Mouse (Mus musculus): ENCODE data around the gene Samt4. TPM values are rescaled to one million over a fixed set of nuclear protein-coding genes. Genes with fewer than 3 reads are reported as not detected.
"Not testable (repeated sequence)": the region's sequence is repeated elsewhere in the genome, so short reads cannot be mapped to it uniquely, and the experiment has no call there.

Samt4 gene
- polyA plus RNA-seq (2014; fragmentation: Nextera tagmentation; extraction: Ambion mirVana): not detected in 2 replicates

- Histone ChIP-seq H3K9me3 (ENCODE audit: control insufficient read depth, low read length) (no peaks in the 10 kb centered on the region), H3K4me1 (ENCODE audit: control insufficient read depth, insufficient read depth, low read length) (no peaks in the 10 kb centered on the region), H3K9ac (ENCODE audit: low read depth, low read length) (no peak within 1 kb of the TSS), H3K4me3 (ENCODE audit: low read depth, low read length) (no peak within 1 kb of the TSS), H3K27me3 (replicated peaks; ENCODE audit: control insufficient read depth, insufficient read depth, low read length) (no peaks in the 10 kb centered on the region), H3K36me3 (ENCODE audit: control insufficient read depth, insufficient read depth, low read length) (no peaks in the 10 kb centered on the region), H3K4me2 (ENCODE audit: low read depth, low read length) (no peak within 1 kb of the TSS), H3K27ac (replicated peaks; ENCODE audit: low read depth, low read length) (no peak within 1 kb of the TSS)
- ATAC-seq (ENCODE audit: low read depth): no peak
- DNase-seq (ENCODE audit: low spot score): no peak
Measured at GRCm38 (mm10) chrX:154481702-154482101, at the start of gene Samt4. Samt4 (plus strand) TSS chrX:154482002.

GRCm38 (mm10) chrX:154443696-154444095, 38.1 kb upstream of the Samt4 start:
- H3K4me2 ChIP-seq (ENCODE audit: low read depth, low read length); H3K9me3 ChIP-seq (ENCODE audit: control insufficient read depth, low read length); H3K27ac ChIP-seq (replicated peaks; ENCODE audit: low read depth, low read length); DNase-seq (ENCODE audit: low spot score); H3K36me3 ChIP-seq (ENCODE audit: control insufficient read depth, insufficient read depth, low read length); H3K27me3 ChIP-seq (replicated peaks; ENCODE audit: control insufficient read depth, insufficient read depth, low read length); H3K4me3 ChIP-seq (ENCODE audit: low read depth, low read length); H3K4me1 ChIP-seq (ENCODE audit: control insufficient read depth, insufficient read depth, low read length); ATAC-seq (ENCODE audit: low read depth); H3K9ac ChIP-seq (ENCODE audit: low read depth, low read length): not testable (repeated sequence)

GRCm38 (mm10) chrX:154468386-154468785, 13.4 kb upstream of the Samt4 start:
- not testable (repeated sequence) for DNase-seq (ENCODE audit: low spot score); ATAC-seq (ENCODE audit: low read depth); H3K4me3 ChIP-seq (ENCODE audit: low read depth, low read length); H3K9me3 ChIP-seq (ENCODE audit: control insufficient read depth, low read length); H3K36me3 ChIP-seq (ENCODE audit: control insufficient read depth, insufficient read depth, low read length); H3K4me1 ChIP-seq (ENCODE audit: control insufficient read depth, insufficient read depth, low read length); H3K4me2 ChIP-seq (ENCODE audit: low read depth, low read length); H3K9ac ChIP-seq (ENCODE audit: low read depth, low read length); H3K27me3 ChIP-seq (replicated peaks; ENCODE audit: control insufficient read depth, insufficient read depth, low read length); H3K27ac ChIP-seq (replicated peaks; ENCODE audit: low read depth, low read length)
- 63% methylated on average over 3 of the region's 3 CpGs for WGBS

Other genes starting within 250 kb of the Samt4 start
- gene 4930524N10Rik, start 138.6 kb upstream of the Samt4 start, polyA plus RNA-seq (2014; fragmentation: Nextera tagmentation; extraction: Ambion mirVana): not detected in 2 replicates
- not detected in 2 replicates for gene Samt2, start 97.4 kb downstream of the Samt4 start, polyA plus RNA-seq (2014; fragmentation: Nextera tagmentation; extraction: Ambion mirVana)

Data from embryonic facial prominence, embryonic 14.5 days (tissue).